Mouse (Mus musculus) urinary bladder, adult 18-20 months (tissue): ENCODE data around the gene Tsen15.
"Not testable (repeated sequence)": the region's sequence is repeated elsewhere in the genome, so short reads cannot be mapped to it uniquely, and the experiment has no call there.

Source experiments
- DNase-seq, 2 experiments: peaks; one replicate each; pipeline ENCODE4 v3.0.0; 2022; ENCODE audit warnings: low spot score in 2 of 2, mixed read lengths in 2 of 2

Gene Tsen15

DNA sequence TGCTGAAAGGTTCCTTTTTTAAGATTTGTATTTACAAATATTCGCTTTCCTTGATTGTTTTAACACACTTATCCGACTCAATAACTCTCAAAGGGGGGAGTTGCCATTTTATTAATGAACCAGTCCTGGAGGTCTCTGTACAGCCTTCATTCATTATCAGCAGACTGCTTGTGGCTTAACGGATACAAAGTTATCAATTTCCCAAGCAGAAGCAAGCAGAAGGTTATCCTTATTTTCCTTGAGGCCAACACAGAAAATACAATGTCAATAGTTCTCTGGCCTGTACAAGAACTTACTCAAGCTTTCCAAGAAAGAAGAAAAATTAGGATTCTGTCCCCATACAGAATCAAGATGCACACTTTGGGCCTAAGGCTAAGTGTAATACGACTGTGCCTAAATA, 795 bp downstream of the Tsen15 start:
- DNase-seq = not testable (repeated sequence)

DNA sequence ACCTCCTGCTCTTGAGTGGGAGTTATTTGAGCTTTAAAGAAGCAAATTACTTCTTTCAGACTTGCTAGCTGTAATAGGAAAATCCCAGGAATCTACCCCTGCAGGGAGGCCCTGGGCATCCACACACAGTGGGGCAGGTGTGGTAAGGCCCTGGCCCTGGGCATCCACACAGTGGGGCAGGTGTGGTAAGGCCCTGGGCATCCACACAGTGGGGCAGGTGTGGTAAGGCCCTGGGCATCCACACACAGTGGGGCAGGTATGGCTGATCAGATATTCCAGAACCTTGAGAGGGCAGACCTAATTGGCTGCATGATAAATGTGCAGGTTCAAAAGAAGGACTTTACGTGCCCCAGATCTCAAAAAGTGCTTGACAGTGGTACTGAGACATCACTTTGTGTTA, 1.9 kb downstream of the Tsen15 start:
- DNase-seq = no peak

DNA sequence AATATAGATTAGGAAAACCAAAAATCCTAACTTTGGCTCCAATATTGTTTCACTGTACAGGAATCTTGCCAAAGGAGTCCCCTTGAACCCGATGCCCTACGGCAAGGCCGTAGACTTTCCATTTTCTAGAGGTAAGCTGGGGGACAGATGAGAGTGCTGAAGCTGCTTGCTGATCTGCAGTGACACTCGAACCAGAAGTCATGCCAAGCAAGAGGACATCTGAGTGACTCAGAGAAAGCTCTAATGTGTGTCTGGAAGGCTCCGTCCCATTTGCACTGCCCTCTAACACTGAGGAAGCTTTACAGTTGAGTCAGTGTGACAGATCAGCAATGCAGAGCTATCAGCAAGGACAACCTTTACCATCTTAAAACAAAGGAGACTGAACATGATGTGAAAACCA, 8.2 kb downstream of the Tsen15 start:
- no peak for DNase-seq

DNA sequence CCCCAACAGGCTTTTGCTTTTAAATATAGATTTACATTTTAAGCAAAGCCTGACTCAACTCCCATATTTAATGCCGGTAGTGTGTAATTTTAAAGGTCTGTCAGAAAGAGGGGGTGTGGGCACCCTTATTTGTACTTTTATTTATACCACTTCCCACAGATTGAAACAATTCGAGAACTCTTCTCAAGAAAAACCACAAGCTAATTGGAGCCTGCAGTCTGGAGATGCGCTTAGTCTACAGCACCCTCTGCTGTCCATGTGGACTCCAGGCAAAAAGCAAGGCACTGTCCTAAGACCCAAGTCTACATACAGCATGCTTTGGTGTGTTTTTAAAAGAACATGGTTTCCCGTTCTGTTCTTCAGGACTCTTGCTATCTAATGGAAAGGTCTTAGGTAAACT, 17.3 kb downstream of the Tsen15 start:
- DNase-seq = peak; percentile 4 to 20

DNA sequence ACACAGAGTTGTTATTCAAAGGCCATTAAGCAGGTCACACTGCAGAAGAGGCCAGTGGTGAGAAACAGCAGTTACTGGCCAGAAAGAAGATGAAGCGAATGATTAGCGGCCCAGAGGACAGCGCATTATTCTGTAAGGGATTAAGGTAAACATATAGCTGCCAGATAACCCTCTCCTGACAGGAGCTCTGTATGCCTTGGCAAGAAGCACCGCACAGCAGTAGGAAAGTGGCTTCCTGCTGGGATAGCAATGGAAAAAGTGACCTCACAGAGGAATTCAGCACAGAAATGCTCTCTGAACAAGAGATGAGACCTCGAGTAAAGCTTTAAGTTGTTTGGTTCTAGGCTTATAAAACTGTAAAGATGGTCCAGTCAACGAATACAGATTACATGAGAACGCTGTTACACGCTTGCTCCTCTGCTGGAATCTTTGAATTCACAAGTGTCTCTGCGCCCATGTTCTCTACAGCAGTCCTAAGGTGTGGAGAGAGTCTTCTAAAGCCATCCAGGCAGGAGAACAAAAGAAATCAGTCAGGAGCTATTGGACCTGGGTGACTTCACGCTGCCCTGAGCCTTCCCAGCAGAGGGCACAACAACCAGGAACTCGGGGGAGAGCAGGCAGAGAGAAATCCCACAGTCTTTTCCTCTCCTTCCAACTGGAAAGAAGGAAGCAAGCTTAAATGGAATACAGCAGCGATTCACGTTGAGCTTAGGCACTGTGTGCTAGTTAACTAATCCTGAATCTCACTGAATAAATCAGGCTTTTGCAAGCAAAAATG, 18.0 kb downstream of the Tsen15 start:
- DNase-seq = no peak

DNA sequence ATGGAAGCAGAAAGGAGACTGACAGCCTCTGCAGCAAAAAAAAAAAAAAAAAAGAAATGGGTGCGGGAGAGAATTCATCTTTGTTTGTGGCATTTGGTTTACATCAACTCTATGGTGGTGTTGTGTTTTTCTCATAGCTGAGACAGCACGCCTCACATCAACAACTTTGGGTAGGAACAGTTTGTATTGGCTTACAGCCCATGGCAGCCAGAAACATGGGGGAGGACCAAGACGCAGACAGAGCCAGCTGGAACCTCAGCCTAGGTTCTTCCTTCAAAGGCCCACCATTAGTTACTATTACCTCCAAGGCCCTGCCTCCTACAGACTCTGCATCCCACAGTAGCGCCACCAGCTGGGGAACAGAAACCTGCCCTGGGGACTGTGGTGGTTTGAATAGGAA, 29.8 kb downstream of the Tsen15 start:
- no peak for DNase-seq

DNA sequence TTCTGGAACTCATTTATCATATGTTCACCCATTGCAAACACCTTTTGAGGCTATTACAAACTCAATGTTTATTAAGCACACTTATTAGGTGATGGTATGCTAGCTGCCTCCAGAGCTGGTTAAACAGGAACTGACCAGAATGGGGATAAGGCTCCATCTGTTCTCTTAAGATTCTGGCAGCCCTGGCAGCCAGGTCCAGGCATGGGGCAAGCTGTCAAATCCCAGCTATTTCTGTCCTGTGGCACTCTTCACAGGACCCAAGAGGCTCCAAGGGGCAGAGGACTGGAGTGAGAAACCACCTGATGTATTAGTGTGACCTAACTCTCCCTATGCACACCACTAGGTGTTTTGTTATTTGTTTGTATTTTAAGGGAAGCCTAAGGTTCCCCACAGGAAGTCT, 38.5 kb downstream of the Tsen15 start:
- no peak for DNase-seq

DNA sequence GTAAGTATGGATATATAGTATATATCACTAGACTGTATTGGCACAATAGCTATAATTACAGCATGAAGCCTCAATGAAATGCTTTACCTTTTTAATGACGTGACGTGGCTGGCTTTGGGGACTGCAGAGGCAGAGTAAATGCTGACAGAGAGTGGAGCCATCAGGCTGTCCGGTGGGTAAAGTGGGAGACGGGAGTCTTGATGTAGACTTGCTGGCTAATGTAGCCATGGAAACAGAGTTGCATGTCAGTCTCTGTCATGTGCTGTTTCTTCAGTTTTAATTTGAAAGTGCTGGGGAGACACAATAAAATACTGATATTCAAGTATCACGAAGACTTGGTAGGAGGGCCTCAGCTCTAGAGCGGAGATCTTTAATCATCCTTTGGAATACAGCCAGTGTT, 62.5 kb downstream of the Tsen15 start:
- DNase-seq = no peak
